Mouse (Mus musculus) neural tube, embryonic 13.5 days (tissue): ENCODE data around the gene Zbtb20. TPM values are rescaled to one million over a fixed set of nuclear protein-coding genes. Genes with fewer than 3 reads are reported as not detected.

Experiments used
- ATAC-seq: fragments of 200-750 bp; cut with Nextera tagmentation; 2 replicates; pipeline ENCODE4 v1.8.0; 2017; ENCODE audit warnings: low read depth, mild to moderate bottlenecking, moderate TSS enrichment, moderate library complexity
- H3K27ac ChIP-seq: fragments of 300-500 bp; sonication (generic); replicated peaks from 2 replicates; pipeline ENCODE4 v1.5.1; 2015; ENCODE audit warnings: moderate library complexity, mild to moderate bottlenecking, inconsistent platforms
- H3K27me3 ChIP-seq: fragments of 300-500 bp; sonication (generic); 2 replicates; pipeline ENCODE4 v1.6.1; 2015; ENCODE audit warnings: mild to moderate bottlenecking, inconsistent platforms
- H3K36me3 ChIP-seq: fragments of 300-500 bp; sonication (generic); 2 replicates; pipeline ENCODE4 v1.6.1; 2015; ENCODE audit warnings: mild to moderate bottlenecking, inconsistent platforms
- H3K4me1 ChIP-seq: fragments of 300-500 bp; sonication (generic); replicated peaks from 2 replicates; pipeline ENCODE4 v1.6.1; 2015; ENCODE audit warnings: inconsistent platforms
- H3K4me2 ChIP-seq: fragments of 300-500 bp; sonication (generic); 2 replicates; pipeline ENCODE4 v1.6.1; 2015; ENCODE audit warnings: inconsistent platforms, mild to moderate bottlenecking, moderate library complexity
- H3K4me3 ChIP-seq: fragments of 300-500 bp; sonication (generic); 2 replicates; pipeline ENCODE4 v1.5.1; 2015; ENCODE audit warnings: mild to moderate bottlenecking, inconsistent platforms
- H3K9ac ChIP-seq: fragments of 300-500 bp; sonication (generic); 2 replicates; pipeline ENCODE4 v1.6.1; 2015; ENCODE audit warnings: moderate library complexity, mild to moderate bottlenecking, inconsistent platforms
- H3K9me3 ChIP-seq: fragments of 300-500 bp; sonication (generic); 2 replicates; pipeline ENCODE4 v1.6.1; 2016; ENCODE audit warnings: inconsistent platforms
- WGBS: fragments of 180-500 bp; shearing (Covaris S2); methylation state at CpG from one replicate; pipeline ENCODE4 v1.1.7; 2015; 5-methylcytosine and 5-hydroxymethylcytosine counted together
- polyA plus RNA-seq: library from polyadenylated mRNA; unstranded; fragments of >200 nt; fragmentation: Nextera tagmentation; extraction: Ambion mirVana; gene quantifications from 2 replicates; pipeline ENCODE4 v1.2.1, GENCODE M21; 2015

The Zbtb20 gene
- polyA plus RNA-seq, 1 experiment from 2014 or later = 71.4 TPM

- 53% methylated on average over 6 of the region's 6 CpGs for WGBS
- Histone ChIP-seq H3K27me3 (no peaks in the 10 kb centered on the region), H3K9ac (no peak overlapping the region), H3K4me3 (no peak overlapping the region), H3K9me3 (0 out of 2 replicates have a peak, but pooled peaks cover 2% of the 10 kb centered on the region), H3K4me1 (peaks cover 4% of the 10 kb centered on the region), H3K36me3 (no peaks in the 10 kb centered on the region), H3K4me2 (no peak overlapping the region), H3K27ac (no peak overlapping the region)
- no peak for ATAC-seq
Observed at GRCm38 (mm10) chr16:43035709-43036108, 160.0 kb downstream of the Zbtb20 start.

DNA sequence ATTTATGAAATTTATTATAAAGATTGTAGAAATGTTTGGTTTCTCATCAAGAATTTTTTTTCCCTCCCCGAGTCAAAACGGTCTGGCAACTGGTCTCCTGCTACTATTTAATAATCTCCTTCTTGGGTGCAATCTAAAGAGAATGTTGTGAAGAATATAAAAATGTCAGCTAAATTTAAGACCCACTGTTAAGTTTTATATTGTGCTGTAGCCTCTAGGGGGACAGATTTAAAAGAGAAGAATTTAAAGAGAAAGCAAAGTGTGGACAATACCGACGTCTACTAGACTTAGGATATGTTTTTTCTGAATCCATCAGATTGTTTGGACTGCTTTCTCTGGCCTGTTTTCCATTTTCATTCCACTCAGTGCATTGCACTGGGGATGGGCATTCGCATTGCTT is 160.8 kb downstream of the Zbtb20 start:
- H3K27ac ChIP-seq = no peak overlapping the region
- no peaks in the 10 kb centered on the region for H3K36me3 ChIP-seq
- H3K9me3 ChIP-seq = 0 out of 2 replicates have a peak, but pooled peaks cover 2% of the 10 kb centered on the region
- no peak for ATAC-seq
- no peak overlapping the region for H3K4me2 ChIP-seq
- H3K27me3 ChIP-seq = no peaks in the 10 kb centered on the region
- no peak overlapping the region for H3K9ac ChIP-seq
- 31% methylated on average over 5 of the region's 5 CpGs for WGBS
- peaks cover 4% of the 10 kb centered on the region for H3K4me1 ChIP-seq
- H3K4me3 ChIP-seq = no peak overlapping the region

GRCm38 (mm10) chr16:43037320-43037719 is 161.6 kb downstream of the Zbtb20 start:
- Histone ChIP-seq H3K4me1 (peaks cover 4% of the 10 kb centered on the region), H3K4me2 (no peak overlapping the region), H3K36me3 (no peaks in the 10 kb centered on the region), H3K4me3 (no peak overlapping the region), H3K27me3 (no peaks in the 10 kb centered on the region), H3K9me3 (0 out of 2 replicates have a peak, but pooled peaks cover 2% of the 10 kb centered on the region), H3K9ac (no peak overlapping the region), H3K27ac (no peak overlapping the region)
- 78% methylated on average over 4 of the region's 4 CpGs for WGBS
- no peak for ATAC-seq

- H3K4me2 ChIP-seq = no peak overlapping the region
- no peaks in the 10 kb centered on the region for H3K4me1 ChIP-seq
- ATAC-seq = no peak
- no peak overlapping the region for H3K4me3 ChIP-seq
- H3K9ac ChIP-seq = no peak overlapping the region
- H3K9me3 ChIP-seq = 0 out of 2 replicates have a peak, but pooled peaks cover 1% of the 10 kb centered on the region
- no peaks in the 10 kb centered on the region for H3K27me3 ChIP-seq
- no peak overlapping the region for H3K27ac ChIP-seq
- H3K36me3 ChIP-seq = no peaks in the 10 kb centered on the region
Observed at GRCm38 (mm10) chr16:43045611-43046010, 169.9 kb downstream of the Zbtb20 start.

GRCm38 (mm10) chr16:43046686-43047085 is 171.0 kb downstream of the Zbtb20 start:
- WGBS = 93% methylated on average over 3 of the region's 3 CpGs
- Histone ChIP-seq H3K27me3 (no peaks in the 10 kb centered on the region), H3K9ac (no peak overlapping the region), H3K4me3 (no peak overlapping the region), H3K4me1 (no peaks in the 10 kb centered on the region), H3K36me3 (no peaks in the 10 kb centered on the region), H3K9me3 (no peaks in the 10 kb centered on the region), H3K4me2 (no peak overlapping the region), H3K27ac (no peak overlapping the region)
- ATAC-seq = no peak

- no peak overlapping the region for H3K4me2 ChIP-seq
- no peak overlapping the region for H3K9ac ChIP-seq
- H3K4me3 ChIP-seq = no peak overlapping the region
- no peak for ATAC-seq
- H3K27me3 ChIP-seq = no peaks in the 10 kb centered on the region
- H3K27ac ChIP-seq = no peak overlapping the region
- H3K4me1 ChIP-seq = no peaks in the 10 kb centered on the region; the same call in 1 of the 2 replicates
- no peaks in the 10 kb centered on the region for H3K36me3 ChIP-seq
- H3K9me3 ChIP-seq = no peaks in the 10 kb centered on the region
- 77% methylated on average over 3 of the region's 3 CpGs for WGBS
Observed at GRCm38 (mm10) chr16:43069666-43070295, 194.1 kb downstream of the Zbtb20 start.

DNA sequence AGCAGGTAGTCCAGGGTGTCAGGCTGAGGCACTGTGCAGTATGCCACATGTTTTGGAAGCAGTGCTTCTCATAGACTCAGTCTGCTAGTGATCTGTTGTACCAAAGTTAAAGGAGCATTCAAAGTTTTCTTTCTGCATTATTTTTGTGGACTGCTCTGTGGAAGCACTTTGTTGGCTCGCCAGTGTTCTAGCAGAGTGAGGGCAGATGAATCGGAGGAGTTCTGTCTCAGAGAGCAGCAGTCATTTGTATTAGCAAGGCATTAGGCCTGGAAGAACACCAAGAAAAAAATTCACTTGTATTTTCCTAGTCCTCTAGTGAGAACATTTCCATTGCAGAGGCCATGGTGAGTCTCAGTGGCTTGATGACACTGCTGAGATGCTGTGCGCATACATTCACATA is 196.2 kb downstream of the Zbtb20 start:
- Histone ChIP-seq H3K4me2 (no peak overlapping the region), H3K9ac (no peak overlapping the region), H3K4me3 (no peak overlapping the region), H3K36me3 (no peaks in the 10 kb centered on the region), H3K27me3 (no peaks in the 10 kb centered on the region), H3K9me3 (no peaks in the 10 kb centered on the region), H3K4me1 (no peaks in the 10 kb centered on the region; the same call in 1 of the 2 replicates), H3K27ac (no peak overlapping the region)
- no peak for ATAC-seq
- 85% methylated on average over 3 of the region's 3 CpGs for WGBS

DNA sequence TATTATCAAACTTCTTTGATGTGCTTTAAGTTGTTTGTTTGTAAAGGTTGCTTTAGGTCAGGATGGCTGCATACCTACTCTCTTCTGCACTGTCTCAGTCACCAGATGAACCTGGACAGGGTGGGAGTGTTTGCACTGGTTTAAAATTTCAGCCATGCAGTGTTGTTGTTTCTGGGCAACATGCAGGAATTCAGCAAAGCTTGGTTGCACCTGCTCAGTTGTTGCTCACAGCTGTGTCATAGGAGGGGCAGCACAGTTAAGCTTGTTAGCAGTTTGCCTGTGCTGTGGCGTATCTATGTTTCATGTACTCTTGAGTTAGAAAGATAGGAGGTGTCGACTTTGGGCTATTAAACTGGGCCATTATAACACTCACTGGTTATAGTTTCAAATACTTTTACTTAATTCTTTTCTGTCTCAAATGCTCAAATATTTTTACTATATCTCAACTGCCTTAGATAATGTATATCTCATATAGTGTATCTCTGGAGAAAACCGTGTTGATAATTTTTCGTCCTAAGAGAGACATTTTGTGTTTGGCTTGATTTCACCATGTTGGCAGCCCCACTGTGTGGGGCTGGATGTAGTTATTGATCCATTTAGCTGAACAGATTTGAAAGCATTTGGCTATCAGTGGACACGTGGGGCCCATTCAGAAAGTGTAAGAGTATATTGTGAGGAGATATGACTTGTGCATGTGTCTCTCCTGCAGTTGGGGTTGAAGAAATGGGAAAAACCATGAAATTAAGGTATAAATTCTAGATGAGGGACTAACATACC is 197.3 kb downstream of the Zbtb20 start:
- H3K36me3 ChIP-seq = no peaks in the 10 kb centered on the region
- 86% methylated on average over 5 of the region's 5 CpGs for WGBS
- H3K9me3 ChIP-seq = no peaks in the 10 kb centered on the region
- H3K4me1 ChIP-seq = no peaks in the 10 kb centered on the region; the same call in 1 of the 2 replicates
- no peak overlapping the region for H3K4me2 ChIP-seq
- no peak overlapping the region for H3K9ac ChIP-seq
- no peak overlapping the region for H3K27ac ChIP-seq
- ATAC-seq = no peak
- H3K4me3 ChIP-seq = no peak overlapping the region
- no peaks in the 10 kb centered on the region for H3K27me3 ChIP-seq

- no peaks in the 10 kb centered on the region for H3K9me3 ChIP-seq
- H3K4me2 ChIP-seq = no peak overlapping the region
- no peak overlapping the region for H3K9ac ChIP-seq
- no peak overlapping the region for H3K27ac ChIP-seq
- ATAC-seq = no peak
- H3K4me3 ChIP-seq = no peak overlapping the region
- no peaks in the 10 kb centered on the region for H3K27me3 ChIP-seq
- H3K4me1 ChIP-seq = 0 out of 2 replicates have a peak, but pooled peaks cover 5% of the 10 kb centered on the region
- WGBS = 71% methylated on average over 2 of the region's 2 CpGs
- no peaks in the 10 kb centered on the region for H3K36me3 ChIP-seq
Observed at GRCm38 (mm10) chr16:43080403-43080802, 204.7 kb downstream of the Zbtb20 start.

GRCm38 (mm10) chr16:43080923-43081702 is 205.4 kb downstream of the Zbtb20 start:
- H3K27ac ChIP-seq = no peak overlapping the region

DNA sequence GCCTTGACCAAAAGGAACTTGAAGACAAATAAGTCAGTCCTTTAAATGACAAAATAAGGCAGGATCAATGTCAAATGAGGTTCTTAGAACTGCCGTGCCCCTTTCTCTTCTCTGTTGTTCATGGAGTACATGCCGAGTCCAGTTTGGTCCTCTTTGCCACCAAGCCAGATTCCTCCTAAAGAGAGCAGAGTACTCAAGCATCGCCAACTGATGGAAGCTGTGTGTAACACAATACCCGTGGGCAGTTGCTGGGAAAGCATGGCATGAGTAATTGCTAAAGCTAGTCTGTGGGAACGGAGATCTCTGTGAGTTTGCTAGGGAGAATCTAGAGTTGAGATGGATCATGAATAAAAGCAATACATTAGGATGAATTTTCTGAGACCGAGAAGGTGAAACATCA is 206.3 kb downstream of the Zbtb20 start:
- no peak overlapping the region for H3K4me2 ChIP-seq
- H3K4me1 ChIP-seq = 0 out of 2 replicates have a peak, but pooled peaks cover 5% of the 10 kb centered on the region
- ATAC-seq = no peak
- no peak overlapping the region for H3K4me3 ChIP-seq
- no peaks in the 10 kb centered on the region for H3K9me3 ChIP-seq
- 79% methylated on average over 6 of the region's 6 CpGs for WGBS
- no peak overlapping the region for H3K27ac ChIP-seq
- no peak overlapping the region for H3K9ac ChIP-seq
- no peaks in the 10 kb centered on the region for H3K27me3 ChIP-seq
- H3K36me3 ChIP-seq = no peaks in the 10 kb centered on the region

More at GRCm38 (mm10) chr16:43080923-43081702, 205.4 kb downstream of the Zbtb20 start:
- Histone ChIP-seq H3K27me3 (no peaks in the 10 kb centered on the region), H3K4me3 (no peak overlapping the region), H3K9me3 (no peaks in the 10 kb centered on the region), H3K4me2 (no peak overlapping the region), H3K36me3 (no peaks in the 10 kb centered on the region), H3K4me1 (0 out of 2 replicates have a peak, but pooled peaks cover 5% of the 10 kb centered on the region), H3K9ac (no peak overlapping the region)
- no peak for ATAC-seq
- WGBS = 80% methylated on average over 5 of the region's 5 CpGs

DNA sequence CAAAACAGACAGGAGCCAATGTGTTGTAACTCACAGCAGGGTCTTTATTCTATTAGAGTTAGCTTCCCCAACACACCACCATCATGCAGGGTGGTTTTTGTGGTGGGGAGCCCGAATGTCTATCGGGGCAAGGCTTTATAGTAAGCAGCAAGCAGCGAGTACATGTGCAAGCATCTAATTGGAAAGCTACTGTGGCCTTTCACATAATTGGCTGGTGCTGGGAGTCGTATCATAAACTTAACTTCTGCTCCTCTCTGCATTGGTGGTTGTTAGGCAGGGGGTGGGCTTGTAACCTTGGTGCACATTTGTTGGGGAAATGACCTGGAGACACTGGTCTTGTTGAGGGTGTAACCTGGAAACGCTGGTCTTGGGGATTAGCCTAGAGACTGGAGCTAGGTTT is 207.1 kb downstream of the Zbtb20 start:
- Histone ChIP-seq H3K27ac (no peak overlapping the region), H3K27me3 (no peaks in the 10 kb centered on the region), H3K4me3 (no peak overlapping the region), H3K4me1 (0 out of 2 replicates have a peak, but pooled peaks cover 5% of the 10 kb centered on the region), H3K9ac (no peak overlapping the region), H3K4me2 (no peak overlapping the region), H3K9me3 (no peaks in the 10 kb centered on the region), H3K36me3 (no peaks in the 10 kb centered on the region)
- no peak for ATAC-seq
- WGBS = 83% methylated on average over 5 of the region's 5 CpGs
